Mouse (Mus musculus): ENCODE measurements around the gene Dnal4.
A peak's percentile ranks its signal among the peaks of the same experiment; 100 is the strongest.

Gene Dnal4

DNA sequence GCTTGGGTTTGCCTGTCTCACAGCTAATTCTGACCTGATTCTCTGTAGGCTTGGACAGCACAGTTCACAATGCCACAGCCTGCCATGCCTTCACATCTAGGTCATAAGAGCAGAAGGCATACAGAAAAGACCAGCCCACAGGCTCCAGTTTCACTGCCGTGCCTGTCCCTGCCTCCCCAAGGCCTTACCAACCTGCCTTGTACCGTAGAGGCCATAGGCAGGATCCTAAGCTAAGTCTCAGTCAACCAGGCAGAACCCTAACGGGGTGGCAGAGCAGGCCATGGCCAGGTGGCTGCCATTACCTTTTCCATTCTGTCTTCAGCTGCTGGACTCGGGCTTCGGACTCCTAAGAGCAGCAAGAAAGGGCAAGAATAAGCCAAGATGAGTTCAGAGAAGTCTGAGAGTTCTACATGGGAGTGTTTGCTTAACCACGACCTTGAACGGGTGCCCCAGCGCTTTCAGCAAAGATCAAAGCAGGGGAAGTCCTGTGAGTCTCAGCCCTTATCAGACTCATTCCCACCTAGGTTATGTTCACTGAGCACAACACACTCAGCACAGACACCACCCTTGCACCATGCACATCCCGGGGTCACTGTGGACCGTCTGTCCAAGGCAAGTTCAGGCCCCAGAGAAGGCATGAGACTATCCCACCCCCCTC lies 48.8 kb downstream of the Dnal4 start:
- no peak for DNase-seq

- DNase-seq, result no peak
These were observed 49.3 kb downstream of the Dnal4 start for GRCm38 (mm10) chr15:79728311-79728710.

GRCm38 (mm10) chr15:79727840-79728239 lies 49.8 kb downstream of the Dnal4 start:
- no peak for DNase-seq

DNA sequence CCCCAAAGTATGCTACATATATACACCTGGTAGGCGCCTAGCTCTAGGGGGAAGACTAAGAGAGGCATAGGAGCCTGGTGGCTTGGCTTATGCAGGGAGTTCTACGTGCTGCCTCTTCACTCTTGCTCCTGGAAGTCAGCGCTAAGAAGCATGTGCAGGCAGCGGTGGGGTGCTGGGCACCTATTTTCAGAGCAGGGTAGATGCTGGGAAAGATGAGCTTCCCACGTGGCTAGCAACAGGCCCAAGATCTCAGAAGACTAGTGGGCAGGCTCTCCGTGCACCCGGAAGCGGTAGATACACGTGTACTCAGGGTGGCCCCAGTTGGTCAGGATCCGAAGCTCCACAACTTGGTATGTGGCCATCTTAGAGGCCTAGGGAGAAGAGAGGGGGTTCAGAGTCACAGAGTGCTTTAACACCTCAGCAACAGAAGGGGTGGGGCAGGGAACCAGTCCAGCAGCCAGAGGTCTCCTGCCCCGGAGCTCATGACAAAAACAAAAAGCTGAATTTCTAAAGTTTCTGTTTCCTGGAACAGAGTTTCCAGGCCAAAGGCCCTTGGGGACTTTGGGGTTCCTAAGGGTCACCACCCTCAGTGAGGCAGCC lies 52.4 kb downstream of the Dnal4 start:
- no peak for DNase-seq

DNA sequence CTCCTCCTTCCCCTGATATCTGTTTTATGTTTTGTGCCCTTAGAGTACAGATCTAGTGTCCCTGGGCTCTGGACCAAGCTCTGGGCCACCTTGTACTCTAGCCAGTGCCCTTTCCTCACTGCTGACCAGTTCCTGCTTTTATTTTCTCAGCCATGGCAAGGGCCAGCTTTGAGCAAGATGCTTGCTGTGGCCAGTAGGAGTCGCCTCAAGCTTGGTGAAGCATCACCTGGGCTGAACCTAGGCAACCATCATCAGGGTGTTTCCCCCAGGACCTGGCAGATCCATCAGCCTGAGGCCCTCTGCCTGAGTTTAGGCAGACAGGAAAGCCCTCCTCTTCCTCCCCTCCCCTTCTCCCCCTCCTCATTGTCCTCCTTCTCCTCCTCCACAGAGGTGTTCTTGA lies 54.2 kb downstream of the Dnal4 start:
- DNase-seq, result peak; percentile 52

DNA sequence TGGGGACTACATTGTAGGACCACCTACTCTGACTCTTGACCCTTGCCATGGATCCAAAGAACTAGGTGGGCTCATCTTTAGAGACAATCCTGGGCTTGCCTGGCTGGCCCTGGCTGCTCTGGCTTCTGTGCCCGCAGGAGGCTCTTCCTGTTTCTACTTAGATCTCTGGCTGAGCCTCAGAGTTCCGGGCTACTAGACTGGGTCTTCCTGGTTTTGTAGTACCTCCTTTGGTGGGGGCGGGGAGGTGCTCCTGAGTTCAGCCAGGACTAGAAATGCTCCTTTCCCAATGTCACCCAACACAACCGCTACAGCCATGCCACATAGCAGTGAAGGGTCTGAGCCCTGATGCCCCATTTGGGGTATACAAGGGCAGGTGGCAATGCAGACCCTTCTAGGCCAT lies 56.9 kb downstream of the Dnal4 start:
- DNase-seq, result no peak

DNA sequence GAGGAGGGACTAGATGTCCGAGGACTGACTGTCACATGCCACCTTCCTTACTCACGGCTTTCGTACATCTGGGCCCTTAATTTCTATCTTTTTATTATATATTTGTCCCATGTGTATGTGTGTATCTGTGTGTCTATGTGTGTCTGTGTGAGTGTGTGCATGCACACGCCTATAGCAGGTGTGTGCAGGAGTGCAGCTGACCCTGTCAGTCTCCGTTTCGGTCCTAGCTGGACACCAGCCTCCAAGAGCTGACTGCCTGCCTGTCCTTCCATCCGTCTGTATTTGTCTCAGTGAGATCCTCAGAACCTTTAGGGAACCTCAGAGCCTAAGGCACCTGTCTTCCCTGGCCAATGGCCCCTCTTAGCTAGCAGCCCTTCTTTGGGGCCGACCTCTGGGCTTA lies 57.4 kb downstream of the Dnal4 start:
- DNase-seq, result no peak

DNA sequence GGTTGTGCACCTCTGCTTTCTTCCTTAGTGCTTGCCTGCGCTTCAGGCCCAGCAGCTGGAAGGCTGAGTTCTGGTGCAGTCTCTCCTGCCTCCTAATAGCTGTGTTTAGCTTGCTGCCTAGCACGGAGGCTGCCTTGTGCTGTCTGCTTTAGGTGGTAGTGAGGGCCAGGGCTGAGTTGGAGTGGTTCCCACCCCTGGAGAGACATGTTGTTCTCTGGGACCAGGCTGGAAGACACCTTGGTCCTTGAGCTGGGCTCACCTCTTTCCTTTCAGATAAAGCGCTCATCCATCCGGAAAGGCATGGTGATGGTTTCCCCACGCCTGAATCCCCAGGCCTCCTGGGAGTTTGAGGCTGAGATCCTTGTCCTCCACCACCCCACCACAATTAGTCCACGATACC lies 60.9 kb downstream of the Dnal4 start:
- DNase-seq, result no peak

DNA sequence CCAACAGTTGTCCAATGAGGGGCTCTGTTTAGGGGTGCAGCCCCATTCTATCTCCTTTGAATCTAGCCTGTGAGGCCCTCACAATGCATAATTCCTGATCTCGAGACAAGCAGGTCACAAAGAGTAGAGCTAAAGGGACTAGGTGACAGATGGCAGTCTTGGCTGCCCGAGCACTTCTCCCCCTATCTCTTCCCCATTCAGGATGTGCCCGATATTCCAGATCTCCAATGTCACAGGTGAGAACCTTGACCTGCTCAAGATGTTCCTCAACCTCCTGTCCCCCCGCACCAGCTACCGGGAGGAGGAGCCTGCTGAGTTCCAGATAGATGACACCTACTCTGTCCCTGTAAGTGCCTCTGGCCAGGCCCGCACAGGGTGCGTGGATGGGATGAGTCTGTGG lies 62.0 kb downstream of the Dnal4 start:
- DNase-seq, result no peak

Data from thymus, postnatal 14 days (tissue).